Mouse (Mus musculus) testis, adult 2 months (tissue): ENCODE data around the gene Gm2174.

Source experiments
- CTCF ChIP-seq: fragments of 200-500 bp; IDR thresholded peaks from 2 replicates; pipeline ENCODE4 v1.5.1; 2012; ENCODE audit warnings: low read depth, mild to moderate bottlenecking, inconsistent platforms, low read length, moderate library complexity; ENCODE audit not compliant: control insufficient read depth, insufficient read depth, insufficient replicate concordance
- POLR2A ChIP-seq: fragments of 200-500 bp; IDR thresholded peaks from 2 replicates; pipeline ENCODE4 v1.6.1; 2012; ENCODE audit warnings: low read depth, mild to moderate bottlenecking, inconsistent platforms, low read length, moderate library complexity; ENCODE audit not compliant: control insufficient read depth

GRCm38 (mm10) chrX:56405482-56405881 lies 42.3 kb upstream of the Gm2174 start:
- TF ChIP-seq CTCF (no peak), POLR2A (no peak)
